Mouse (Mus musculus): Measurements from ENCODE around the gene Ripply3.

DNA sequence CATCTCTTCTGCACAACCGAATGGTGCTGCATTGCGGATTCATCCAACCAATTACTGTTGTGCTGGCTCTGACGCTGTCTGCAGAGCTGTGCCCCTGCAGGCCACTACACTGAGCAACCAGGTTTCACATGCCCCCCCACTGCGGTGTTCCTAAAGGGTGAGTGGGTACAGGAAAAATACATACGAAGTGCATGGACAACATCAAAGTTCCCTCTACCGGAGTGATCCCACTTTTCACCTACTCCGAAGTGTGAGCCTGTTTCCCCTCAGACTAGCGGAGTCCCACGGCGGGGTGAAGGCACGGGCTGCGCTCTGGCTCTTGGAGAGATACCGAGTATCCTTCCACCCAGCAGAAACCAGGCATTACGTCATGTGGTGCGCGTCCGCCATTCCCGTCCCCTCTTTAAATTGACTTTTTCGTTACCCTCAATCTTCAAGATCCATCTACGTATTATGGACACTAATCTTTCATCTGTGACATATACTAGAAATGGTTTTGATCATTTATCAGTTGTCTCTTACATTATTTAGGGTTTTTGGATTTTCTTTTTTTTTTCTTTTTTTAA is 15.5 kb upstream of the Ripply3 start:
- TF ChIP-seq CTCF (IDR thresholded peaks at IDR 0.05; ENCODE audit: insufficient read depth, low read length) (peak; percentile 24), POLR2A (IDR thresholded peaks at IDR 0.05; ENCODE audit: borderline replicate concordance, extremely low read depth, low read depth, low read length) (peak; percentile 73; the same call in 1 of the 2 replicates)

Measured in lung, adult 2 months (tissue).